Mouse (Mus musculus) limb, embryonic 13.5 days (tissue): ENCODE data around the gene Tsc22d3. TPM values are rescaled to one million over a fixed set of nuclear protein-coding genes. Genes with fewer than 3 reads are reported as not detected.

ENCODE experiments used
- ATAC-seq: fragments of 200-750 bp; cut with Nextera tagmentation; 2 replicates; pipeline ENCODE4 v1.8.0; 2017; ENCODE audit warnings: low read depth, moderate number of reproducible peaks, moderate TSS enrichment; ENCODE audit not compliant: low FRiP score
- H3K27ac ChIP-seq: fragments of 300-500 bp; sonication (generic); 2 replicates; pipeline ENCODE4 v1.5.1; 2015; ENCODE audit warnings: inconsistent platforms, mild to moderate bottlenecking, moderate library complexity
- H3K27me3 ChIP-seq: fragments of 300-500 bp; sonication (generic); 2 replicates; pipeline ENCODE4 v1.6.1; 2015; ENCODE audit warnings: mild to moderate bottlenecking, inconsistent platforms
- H3K36me3 ChIP-seq: fragments of 300-500 bp; sonication (generic); 2 replicates; pipeline ENCODE4 v1.6.1; 2015; ENCODE audit warnings: inconsistent platforms, mild to moderate bottlenecking, moderate library complexity
- H3K4me1 ChIP-seq: fragments of 300-500 bp; sonication (generic); 2 replicates; pipeline ENCODE4 v1.6.1; 2015; ENCODE audit warnings: inconsistent platforms
- H3K4me2 ChIP-seq: fragments of 300-500 bp; sonication (generic); replicated peaks from 2 replicates; pipeline ENCODE4 v1.6.1; 2015; ENCODE audit warnings: inconsistent platforms, mild to moderate bottlenecking, moderate library complexity
- H3K4me3 ChIP-seq: fragments of 300-500 bp; sonication (generic); 2 replicates; pipeline ENCODE4 v1.5.1; 2015; ENCODE audit warnings: moderate library complexity, mild to moderate bottlenecking, inconsistent platforms
- H3K9ac ChIP-seq: fragments of 300-500 bp; sonication (generic); 2 replicates; pipeline ENCODE4 v1.6.1; 2015; ENCODE audit warnings: mild to moderate bottlenecking, inconsistent platforms
- H3K9me3 ChIP-seq: fragments of 300-500 bp; sonication (generic); 2 replicates; pipeline ENCODE4 v1.6.1; 2016; ENCODE audit warnings: inconsistent platforms
- WGBS: fragments of 180-500 bp; shearing (Covaris S2); methylation state at CpG from one replicate; pipeline ENCODE4 v1.1.7; 2015; 5-methylcytosine and 5-hydroxymethylcytosine counted together
- polyA plus RNA-seq: library from polyadenylated mRNA; unstranded; fragments of >200 nt; fragmentation: Nextera tagmentation; extraction: Ambion mirVana; gene quantifications from 2 replicates; pipeline ENCODE4 v1.2.1, GENCODE M21; 2015

Tsc22d3 gene
- polyA plus RNA-seq: 109 and 114 TPM in 2 replicates

GRCm38 (mm10) chrX:140600410-140601109 is at the start of gene Tsc22d3:
Tsc22d3 (minus strand) TSS chrX:140600659.
- Histone ChIP-seq H3K9me3 (no peaks in the 10 kb centered on the region), H3K27me3 (peaks cover 74% of the 10 kb centered on the region), H3K4me2 (peak within 1 kb of the TSS; percentile 79), H3K4me3 (peak within 1 kb of the TSS; percentile 53), H3K4me1 (no peaks in the 10 kb centered on the region), H3K36me3 (no peaks in the 10 kb centered on the region), H3K27ac (no peak within 1 kb of the TSS), H3K9ac (no peak within 1 kb of the TSS)
- ATAC-seq: peak; percentile 72; the same call in 1 of the 2 replicates
- 21% methylated on average over 28 of the region's 28 CpGs for WGBS

- no peak for ATAC-seq
- H3K27ac ChIP-seq: no peak overlapping the region
- no peaks in the 10 kb centered on the region for H3K9me3 ChIP-seq
- no peaks in the 10 kb centered on the region for H3K36me3 ChIP-seq
- H3K4me3 ChIP-seq: no peak overlapping the region
- no peak overlapping the region for H3K9ac ChIP-seq
- H3K27me3 ChIP-seq: peaks cover 11% of the 10 kb centered on the region; the same call in 1 of the 2 replicates
- WGBS: 69% methylated on average over 2 of the region's 2 CpGs
- no peak overlapping the region for H3K4me2 ChIP-seq
- no peaks in the 10 kb centered on the region for H3K4me1 ChIP-seq
Observed at GRCm38 (mm10) chrX:140639592-140639991, 39.1 kb upstream of the Tsc22d3 start.

- Histone ChIP-seq H3K4me1 (no peaks in the 10 kb centered on the region), H3K9ac (no peak overlapping the region), H3K27me3 (peaks cover 6% of the 10 kb centered on the region; the same call in 1 of the 2 replicates), H3K27ac (no peak overlapping the region), H3K4me3 (no peak overlapping the region), H3K36me3 (no peaks in the 10 kb centered on the region), H3K9me3 (no peaks in the 10 kb centered on the region), H3K4me2 (no peak overlapping the region)
- no peak for ATAC-seq
- WGBS: 68% methylated on average over 5 of the region's 5 CpGs
Observed at GRCm38 (mm10) chrX:140638028-140638427, 37.6 kb upstream of the Tsc22d3 start.

- no peaks in the 10 kb centered on the region for H3K9me3 ChIP-seq
- no peak overlapping the region for H3K4me3 ChIP-seq
- no peaks in the 10 kb centered on the region for H3K36me3 ChIP-seq
- H3K4me1 ChIP-seq: no peaks in the 10 kb centered on the region
- H3K27ac ChIP-seq: no peak overlapping the region
- H3K4me2 ChIP-seq: no peak overlapping the region
- peaks cover 21% of the 10 kb centered on the region for H3K27me3 ChIP-seq
- ATAC-seq: no peak
- 54% methylated on average over 12 of the region's 12 CpGs for WGBS
- H3K9ac ChIP-seq: no peak overlapping the region
Observed at GRCm38 (mm10) chrX:140624875-140625594, 24.6 kb upstream of the Tsc22d3 start.

GRCm38 (mm10) chrX:140609938-140610337 is 9.5 kb upstream of the Tsc22d3 start:
- no peak overlapping the region for H3K4me3 ChIP-seq
- no peaks in the 10 kb centered on the region for H3K4me1 ChIP-seq
- WGBS: 87% methylated on average over 4 of the region's 4 CpGs
- no peaks in the 10 kb centered on the region for H3K36me3 ChIP-seq
- H3K4me2 ChIP-seq: no peak overlapping the region
- ATAC-seq: no peak
- peaks cover 45% of the 10 kb centered on the region for H3K27me3 ChIP-seq
- no peak overlapping the region for H3K27ac ChIP-seq
- no peaks in the 10 kb centered on the region for H3K9me3 ChIP-seq
- H3K9ac ChIP-seq: no peak overlapping the region

- H3K36me3 ChIP-seq: no peaks in the 10 kb centered on the region
- H3K4me1 ChIP-seq: no peaks in the 10 kb centered on the region
- no peak for ATAC-seq
- WGBS: 72% methylated on average over 3 of the region's 3 CpGs
- no peak overlapping the region for H3K27ac ChIP-seq
- no peaks in the 10 kb centered on the region for H3K9me3 ChIP-seq
- H3K9ac ChIP-seq: no peak overlapping the region
- H3K4me3 ChIP-seq: no peak overlapping the region
- peaks cover 67% of the 10 kb centered on the region for H3K27me3 ChIP-seq
- H3K4me2 ChIP-seq: no peak overlapping the region
Observed at GRCm38 (mm10) chrX:140601884-140602283, 1.4 kb upstream of the Tsc22d3 start.

- WGBS: 44% methylated on average over 4 of the region's 4 CpGs
- H3K27me3 ChIP-seq: peaks cover 72% of the 10 kb centered on the region
Observed at GRCm38 (mm10) chrX:140601311-140601710, 852 bp upstream of the Tsc22d3 start.

GRCm38 (mm10) chrX:140599561-140600409 is 674 bp downstream of the Tsc22d3 start:
- peak overlapping the region; percentile 79 for H3K4me2 ChIP-seq
- H3K4me3 ChIP-seq: peak overlapping the region; percentile 53
- H3K27me3 ChIP-seq: peaks cover 75% of the 10 kb centered on the region
- 19% methylated on average over 65 of the region's 78 CpGs for WGBS
- H3K4me1 ChIP-seq: no peaks in the 10 kb centered on the region
- no peaks in the 10 kb centered on the region for H3K9me3 ChIP-seq
- no peak overlapping the region for H3K27ac ChIP-seq
- no peak for ATAC-seq
- H3K36me3 ChIP-seq: no peaks in the 10 kb centered on the region
- 0 out of 2 replicates have a peak overlapping the region, but pooled peaks have one; percentile 31 for H3K9ac ChIP-seq

More at GRCm38 (mm10) chrX:140601311-140601710, 852 bp upstream of the Tsc22d3 start:
- H3K27ac ChIP-seq: no peak overlapping the region
- ATAC-seq: no peak
- H3K9me3 ChIP-seq: no peaks in the 10 kb centered on the region
- no peak overlapping the region for H3K4me2 ChIP-seq
- no peaks in the 10 kb centered on the region for H3K4me1 ChIP-seq
- no peak overlapping the region for H3K9ac ChIP-seq
- no peak overlapping the region for H3K4me3 ChIP-seq
- no peaks in the 10 kb centered on the region for H3K36me3 ChIP-seq

GRCm38 (mm10) chrX:140598850-140599560 is 1.5 kb downstream of the Tsc22d3 start:
- ATAC-seq: peak; percentile 73
- 19% methylated on average over 42 of the region's 109 CpGs for WGBS

GRCm38 (mm10) chrX:140598194-140598849 is 2.1 kb downstream of the Tsc22d3 start:
- peak overlapping the region; percentile 79 for H3K4me2 ChIP-seq
- H3K9ac ChIP-seq: no peak overlapping the region
- WGBS: 18% methylated on average over 26 of the region's 48 CpGs
- peak; percentile 50; the same call in 1 of the 2 replicates for ATAC-seq
- no peak overlapping the region for H3K27ac ChIP-seq
- no peaks in the 10 kb centered on the region for H3K9me3 ChIP-seq
- H3K36me3 ChIP-seq: no peaks in the 10 kb centered on the region
- H3K4me3 ChIP-seq: peak overlapping the region; percentile 53
- no peaks in the 10 kb centered on the region for H3K4me1 ChIP-seq
- H3K27me3 ChIP-seq: peaks cover 70% of the 10 kb centered on the region

More at GRCm38 (mm10) chrX:140598850-140599560, 1.5 kb downstream of the Tsc22d3 start:
- no peak overlapping the region for H3K27ac ChIP-seq
- H3K9me3 ChIP-seq: no peaks in the 10 kb centered on the region
- H3K4me1 ChIP-seq: no peaks in the 10 kb centered on the region
- peaks cover 72% of the 10 kb centered on the region for H3K27me3 ChIP-seq
- H3K4me3 ChIP-seq: peak overlapping the region; percentile 53
- H3K9ac ChIP-seq: peak overlapping the region; percentile 31
- no peaks in the 10 kb centered on the region for H3K36me3 ChIP-seq
- peak overlapping the region; percentile 79 for H3K4me2 ChIP-seq

GRCm38 (mm10) chrX:140591176-140591575 is 9.3 kb downstream of the Tsc22d3 start:
- WGBS: 80% methylated on average over 3 of the region's 3 CpGs

More at GRCm38 (mm10) chrX:140591176-140591575, 9.3 kb downstream of the Tsc22d3 start:
- Histone ChIP-seq H3K36me3 (no peaks in the 10 kb centered on the region), H3K9ac (no peak overlapping the region), H3K4me2 (no peak overlapping the region), H3K27me3 (peaks cover 58% of the 10 kb centered on the region), H3K4me3 (no peak overlapping the region), H3K4me1 (no peaks in the 10 kb centered on the region), H3K9me3 (no peaks in the 10 kb centered on the region), H3K27ac (no peak overlapping the region)
- no peak for ATAC-seq
